Mouse (Mus musculus): Measurements from ENCODE around the gene Cyp26b1. TPM values are rescaled to one million over a fixed set of nuclear protein-coding genes. Genes with fewer than 3 reads are reported as not detected.
A peak's percentile ranks its signal among the peaks of the same experiment; 100 is the strongest.

Cyp26b1 gene
- polyA plus RNA-seq, 1 experiment from 2014 or later = 6.6 TPM

GRCm38 (mm10) chr6:84584783-84585685, 8.7 kb downstream of the Cyp26b1 start:
- Histone ChIP-seq H3K4me1 (peaks cover 94% of the 10 kb centered on the region), H3K27ac (replicated peaks) (peak overlapping the region; percentile 81), H3K36me3 (replicated peaks) (no peaks in the 10 kb centered on the region; the same call in 1 of the 2 replicates), H3K27me3 (replicated peaks; ENCODE audit: low read depth, poor library complexity, severe bottlenecking) (peaks cover 100% of the 10 kb centered on the region), H3K4me3 (peak overlapping the region; percentile 71), H3K9me3 (no peaks in the 10 kb centered on the region)
- WGBS = under 1% methylated on average over 66 of the region's 66 CpGs
- peak; percentile 73 for DNase-seq (ENCODE audit: low spot score)

GRCm38 (mm10) chr6:84583841-84584782, 9.6 kb downstream of the Cyp26b1 start:
- H3K27me3 ChIP-seq (replicated peaks; ENCODE audit: low read depth, poor library complexity, severe bottlenecking) = peaks cover 100% of the 10 kb centered on the region
- H3K27ac ChIP-seq (replicated peaks) = peak overlapping the region; percentile 81
- peaks cover 91% of the 10 kb centered on the region for H3K4me1 ChIP-seq
- H3K4me3 ChIP-seq = peak overlapping the region; percentile 71
- no peaks in the 10 kb centered on the region for H3K9me3 ChIP-seq
- DNase-seq (ENCODE audit: low spot score) = peak; percentile 70
- no peaks in the 10 kb centered on the region; the same call in 1 of the 2 replicates for H3K36me3 ChIP-seq (replicated peaks)
- under 1% methylated on average over 48 of the region's 48 CpGs for WGBS

- H3K27ac ChIP-seq (replicated peaks) = peak overlapping the region; percentile 81
- H3K36me3 ChIP-seq (replicated peaks) = no peaks in the 10 kb centered on the region; the same call in 1 of the 2 replicates
- peaks cover 100% of the 10 kb centered on the region for H3K27me3 ChIP-seq (replicated peaks; ENCODE audit: low read depth, poor library complexity, severe bottlenecking)
Measured at GRCm38 (mm10) chr6:84583371-84583770, 10.3 kb downstream of the Cyp26b1 start.

GRCm38 (mm10) chr6:84582826-84583225, 10.9 kb downstream of the Cyp26b1 start:
- 10% methylated on average over 5 of the region's 5 CpGs for WGBS
- no peaks in the 10 kb centered on the region; the same call in 1 of the 2 replicates for H3K36me3 ChIP-seq (replicated peaks)

More at GRCm38 (mm10) chr6:84583371-84583770, 10.3 kb downstream of the Cyp26b1 start:
- Histone ChIP-seq H3K4me3 (peak overlapping the region; percentile 71), H3K9me3 (no peaks in the 10 kb centered on the region), H3K4me1 (peaks cover 86% of the 10 kb centered on the region)
- under 1% methylated on average over 26 of the region's 26 CpGs for WGBS
- DNase-seq (ENCODE audit: low spot score) = peak; percentile 90

GRCm38 (mm10) chr6:84581833-84582445, 11.8 kb downstream of the Cyp26b1 start:
- H3K27me3 ChIP-seq (replicated peaks; ENCODE audit: low read depth, poor library complexity, severe bottlenecking) = peaks cover 100% of the 10 kb centered on the region
- H3K9me3 ChIP-seq = no peaks in the 10 kb centered on the region
- no peak for DNase-seq (ENCODE audit: low spot score)
- WGBS = 61% methylated on average over 9 of the region's 9 CpGs
- H3K27ac ChIP-seq (replicated peaks) = no peak overlapping the region
- no peak overlapping the region for H3K4me3 ChIP-seq
- peaks cover 81% of the 10 kb centered on the region for H3K4me1 ChIP-seq
- no peaks in the 10 kb centered on the region; the same call in 1 of the 2 replicates for H3K36me3 ChIP-seq (replicated peaks)

More at GRCm38 (mm10) chr6:84582826-84583225, 10.9 kb downstream of the Cyp26b1 start:
- Histone ChIP-seq H3K9me3 (no peaks in the 10 kb centered on the region), H3K4me3 (peak overlapping the region; percentile 71), H3K27me3 (replicated peaks; ENCODE audit: low read depth, poor library complexity, severe bottlenecking) (peaks cover 100% of the 10 kb centered on the region), H3K27ac (replicated peaks) (peak overlapping the region; percentile 81), H3K4me1 (peaks cover 86% of the 10 kb centered on the region)
- no peak for DNase-seq (ENCODE audit: low spot score)

- H3K36me3 ChIP-seq (replicated peaks) = peaks cover 7% of the 10 kb centered on the region; the same call in 1 of the 2 replicates
- 55% methylated on average over 6 of the region's 6 CpGs for WGBS
- H3K27ac ChIP-seq (replicated peaks) = no peak overlapping the region
- DNase-seq (ENCODE audit: low spot score) = no peak
- no peak overlapping the region for H3K4me3 ChIP-seq
- H3K4me1 ChIP-seq = peaks cover 73% of the 10 kb centered on the region
- H3K9me3 ChIP-seq = no peaks in the 10 kb centered on the region
- H3K27me3 ChIP-seq (replicated peaks; ENCODE audit: low read depth, poor library complexity, severe bottlenecking) = peaks cover 100% of the 10 kb centered on the region
Measured at GRCm38 (mm10) chr6:84580979-84581832, 12.5 kb downstream of the Cyp26b1 start.

GRCm38 (mm10) chr6:84579508-84579907, 14.2 kb downstream of the Cyp26b1 start:
- Histone ChIP-seq H3K27ac (replicated peaks) (no peak overlapping the region), H3K4me1 (peaks cover 61% of the 10 kb centered on the region), H3K36me3 (replicated peaks) (peaks cover 22% of the 10 kb centered on the region), H3K4me3 (no peak overlapping the region), H3K9me3 (no peaks in the 10 kb centered on the region), H3K27me3 (replicated peaks; ENCODE audit: low read depth, poor library complexity, severe bottlenecking) (peaks cover 100% of the 10 kb centered on the region)
- 60% methylated on average over 8 of the region's 8 CpGs for WGBS
- no peak for DNase-seq (ENCODE audit: low spot score)

GRCm38 (mm10) chr6:84578928-84579327, 14.8 kb downstream of the Cyp26b1 start:
- H3K4me1 ChIP-seq = peaks cover 61% of the 10 kb centered on the region

GRCm38 (mm10) chr6:84577898-84578297, 15.8 kb downstream of the Cyp26b1 start:
- Histone ChIP-seq H3K36me3 (replicated peaks) (peaks cover 32% of the 10 kb centered on the region), H3K9me3 (no peaks in the 10 kb centered on the region), H3K27ac (replicated peaks) (peak overlapping the region; percentile 19; the same call in 1 of the 2 replicates), H3K27me3 (replicated peaks; ENCODE audit: low read depth, poor library complexity, severe bottlenecking) (peaks cover 100% of the 10 kb centered on the region), H3K4me1 (peaks cover 60% of the 10 kb centered on the region), H3K4me3 (no peak overlapping the region)
- 30% methylated on average over 4 of the region's 4 CpGs for WGBS
- DNase-seq (ENCODE audit: low spot score) = no peak

More at GRCm38 (mm10) chr6:84578928-84579327, 14.8 kb downstream of the Cyp26b1 start:
- H3K36me3 ChIP-seq (replicated peaks) = peaks cover 25% of the 10 kb centered on the region
- 13% methylated on average over 5 of the region's 5 CpGs for WGBS
- no peak overlapping the region for H3K27ac ChIP-seq (replicated peaks)
- peak; percentile 45 for DNase-seq (ENCODE audit: low spot score)
- H3K4me3 ChIP-seq = no peak overlapping the region
- H3K27me3 ChIP-seq (replicated peaks; ENCODE audit: low read depth, poor library complexity, severe bottlenecking) = peaks cover 100% of the 10 kb centered on the region
- H3K9me3 ChIP-seq = no peaks in the 10 kb centered on the region

- peak overlapping the region; percentile 41 for H3K4me3 ChIP-seq
- peaks cover 52% of the 10 kb centered on the region for H3K4me1 ChIP-seq
- H3K27ac ChIP-seq (replicated peaks) = peak overlapping the region; percentile 25; the same call in 1 of the 2 replicates
- no peaks in the 10 kb centered on the region for H3K9me3 ChIP-seq
- peak; percentile 61 for DNase-seq (ENCODE audit: low spot score)
- WGBS = 33% methylated on average over 25 of the region's 25 CpGs
- peaks cover 36% of the 10 kb centered on the region for H3K36me3 ChIP-seq (replicated peaks)
- H3K27me3 ChIP-seq (replicated peaks; ENCODE audit: low read depth, poor library complexity, severe bottlenecking) = peaks cover 89% of the 10 kb centered on the region
Measured at GRCm38 (mm10) chr6:84573905-84574660, 19.6 kb downstream of the Cyp26b1 start.

Measured in embryonic facial prominence, embryonic 10.5 days (tissue).